Mouse (Mus musculus) kidney, embryonic 15.5 days (tissue): ENCODE measurements around the gene Cd1d1. TPM values are rescaled to one million over a fixed set of nuclear protein-coding genes. Genes with fewer than 3 reads are reported as not detected.

Experiments
- ATAC-seq: fragments of 200-750 bp; cut with Nextera tagmentation; replicated peaks from 2 replicates; pipeline ENCODE4 v1.8.0; 2017; ENCODE audit warnings: moderate TSS enrichment; ENCODE audit not compliant: low FRiP score
- H3K27ac ChIP-seq: fragments of 300-500 bp; sonication (generic); 2 replicates; pipeline ENCODE4 v1.5.1; 2015; ENCODE audit warnings: mild to moderate bottlenecking, inconsistent platforms
- H3K27me3 ChIP-seq: fragments of 300-500 bp; sonication (generic); 2 replicates; pipeline ENCODE4 v1.6.1; 2015; ENCODE audit warnings: inconsistent platforms
- H3K36me3 ChIP-seq: fragments of 300-500 bp; sonication (generic); 2 replicates; pipeline ENCODE4 v1.6.1; 2015; ENCODE audit warnings: inconsistent platforms
- H3K4me1 ChIP-seq: fragments of 300-500 bp; sonication (generic); 2 replicates; pipeline ENCODE4 v1.6.1; 2015; ENCODE audit warnings: inconsistent platforms
- H3K4me2 ChIP-seq: fragments of 300-500 bp; sonication (generic); 2 replicates; pipeline ENCODE4 v1.6.1; 2015; ENCODE audit warnings: moderate library complexity, mild to moderate bottlenecking, inconsistent platforms
- H3K4me3 ChIP-seq: fragments of 300-500 bp; sonication (generic); replicated peaks from 2 replicates; pipeline ENCODE4 v1.5.1; 2015; ENCODE audit warnings: mild to moderate bottlenecking, inconsistent platforms
- H3K9ac ChIP-seq: fragments of 300-500 bp; sonication (generic); 2 replicates; pipeline ENCODE4 v1.6.1; 2015; ENCODE audit warnings: mild to moderate bottlenecking, inconsistent platforms
- H3K9me3 ChIP-seq: fragments of 300-500 bp; sonication (generic); replicated peaks from 2 replicates; pipeline ENCODE4 v1.6.1; 2016; ENCODE audit warnings: inconsistent platforms
- WGBS: fragments of 180-500 bp; shearing (Covaris S2); methylation state at CpG from one replicate; pipeline ENCODE4 v1.1.7; 2015; ENCODE audit warnings: mixed read lengths; 5-methylcytosine and 5-hydroxymethylcytosine counted together
- polyA plus RNA-seq: library from polyadenylated mRNA; unstranded; fragments of >200 nt; fragmentation: Nextera tagmentation; extraction: Ambion mirVana; gene quantifications from 2 replicates; pipeline ENCODE4 v1.2.1, GENCODE M21; 2015

The Cd1d1 gene
- polyA plus RNA-seq, 1 experiment from 2014 or later, result 31.9 TPM

- H3K4me2 ChIP-seq, result no peak overlapping the region
- ATAC-seq, result no peak
- H3K9me3 ChIP-seq, result no peaks in the 10 kb centered on the region
- H3K9ac ChIP-seq, result no peak overlapping the region
- no peaks in the 10 kb centered on the region for H3K4me1 ChIP-seq
- no peaks in the 10 kb centered on the region for H3K36me3 ChIP-seq
- WGBS, result 84% methylated on average over 17 of the region's 17 CpGs
- H3K4me3 ChIP-seq, result no peak overlapping the region
- no peaks in the 10 kb centered on the region for H3K27me3 ChIP-seq
- H3K27ac ChIP-seq, result no peak overlapping the region
Observed at GRCm38 (mm10) chr3:86960656-86961394, 38.4 kb downstream of the Cd1d1 start.

GRCm38 (mm10) chr3:86959088-86959487 is 40.2 kb downstream of the Cd1d1 start:
- H3K27me3 ChIP-seq, result no peaks in the 10 kb centered on the region
- 85% methylated on average over 7 of the region's 7 CpGs for WGBS
- H3K4me3 ChIP-seq, result no peak overlapping the region
- no peaks in the 10 kb centered on the region for H3K36me3 ChIP-seq
- H3K9me3 ChIP-seq, result no peaks in the 10 kb centered on the region
- no peak overlapping the region for H3K4me2 ChIP-seq
- H3K9ac ChIP-seq, result no peak overlapping the region
- ATAC-seq, result no peak
- H3K27ac ChIP-seq, result no peak overlapping the region
- peaks cover 3% of the 10 kb centered on the region; the same call in 1 of the 2 replicates for H3K4me1 ChIP-seq

DNA sequence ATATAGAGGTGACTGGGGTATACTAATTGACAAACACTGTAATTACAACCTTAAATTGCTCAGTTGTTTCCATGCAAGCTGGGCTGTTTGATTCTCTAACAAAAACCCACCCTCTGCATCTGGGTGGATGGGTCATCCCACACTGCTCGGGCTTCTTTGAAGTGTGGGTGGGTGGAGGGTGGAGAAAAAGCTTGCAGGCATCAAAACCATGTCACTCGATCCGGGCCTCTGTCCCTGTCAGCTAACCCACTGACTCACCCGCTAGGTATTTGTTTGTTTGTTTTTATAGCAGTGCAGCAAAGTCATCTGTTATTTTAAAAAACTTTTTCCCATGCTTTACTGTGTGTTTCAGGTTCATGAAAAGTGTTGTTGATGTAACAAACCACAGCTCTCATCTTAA is 43.9 kb downstream of the Cd1d1 start:
- no peaks in the 10 kb centered on the region for H3K27me3 ChIP-seq
- H3K4me2 ChIP-seq, result no peak overlapping the region
- no peak for ATAC-seq

GRCm38 (mm10) chr3:86954521-86954920 is 44.7 kb downstream of the Cd1d1 start:
- Histone ChIP-seq H3K4me3 (no peak overlapping the region), H3K9ac (no peak overlapping the region), H3K27me3 (no peaks in the 10 kb centered on the region), H3K4me1 (peaks cover 3% of the 10 kb centered on the region; the same call in 1 of the 2 replicates), H3K27ac (no peak overlapping the region), H3K36me3 (no peaks in the 10 kb centered on the region), H3K9me3 (no peaks in the 10 kb centered on the region), H3K4me2 (no peak overlapping the region)
- peak; percentile 33; the same call in 1 of the 2 replicates for ATAC-seq
- 11% methylated on average over 1 of the region's 1 CpGs for WGBS

More for the DNA sequence above, 43.9 kb downstream of the Cd1d1 start:
- no peak overlapping the region for H3K9ac ChIP-seq
- no peak overlapping the region for H3K4me3 ChIP-seq
- H3K9me3 ChIP-seq, result no peaks in the 10 kb centered on the region
- peaks cover 3% of the 10 kb centered on the region; the same call in 1 of the 2 replicates for H3K4me1 ChIP-seq
- no peaks in the 10 kb centered on the region for H3K36me3 ChIP-seq
- 10% methylated on average over 4 of the region's 4 CpGs for WGBS
- H3K27ac ChIP-seq, result no peak overlapping the region

GRCm38 (mm10) chr3:86953819-86954218 is 45.4 kb downstream of the Cd1d1 start:
- Histone ChIP-seq H3K9me3 (no peaks in the 10 kb centered on the region), H3K4me3 (no peak overlapping the region), H3K27me3 (no peaks in the 10 kb centered on the region), H3K9ac (no peak overlapping the region), H3K27ac (no peak overlapping the region), H3K4me2 (no peak overlapping the region), H3K36me3 (no peaks in the 10 kb centered on the region), H3K4me1 (peaks cover 3% of the 10 kb centered on the region; the same call in 1 of the 2 replicates)
- WGBS, result 90% methylated on average over 4 of the region's 4 CpGs
- ATAC-seq, result no peak

DNA sequence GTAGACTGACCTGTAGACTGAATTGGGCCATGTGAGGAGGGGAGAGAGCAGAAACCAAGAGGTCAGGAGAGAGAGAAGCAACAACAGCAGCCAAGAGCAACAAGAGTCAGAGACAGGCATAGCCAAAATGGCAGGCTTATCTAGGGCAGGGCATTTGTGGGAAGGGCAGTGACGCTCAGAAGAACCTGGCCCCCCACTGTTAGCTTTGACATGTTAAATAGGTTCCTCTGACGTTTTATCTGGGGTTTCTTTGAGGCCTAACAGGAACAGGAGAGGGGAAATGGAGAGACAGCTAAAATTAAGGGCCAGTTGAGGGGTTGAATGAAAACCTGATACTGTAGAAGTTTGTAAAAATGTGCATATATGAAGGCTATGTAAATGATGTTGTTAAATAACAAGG is 48.6 kb downstream of the Cd1d1 start:
- Histone ChIP-seq H3K36me3 (no peaks in the 10 kb centered on the region), H3K4me1 (peaks cover 3% of the 10 kb centered on the region; the same call in 1 of the 2 replicates), H3K4me2 (no peak overlapping the region), H3K27ac (no peak overlapping the region), H3K9me3 (no peaks in the 10 kb centered on the region), H3K9ac (no peak overlapping the region), H3K4me3 (no peak overlapping the region), H3K27me3 (no peaks in the 10 kb centered on the region)
- ATAC-seq, result no peak
- 43% methylated on average over 2 of the region's 2 CpGs for WGBS

Other genes starting within 250 kb of the Cd1d1 start
- 3.4 and 3.8 TPM in 2 replicates for gene Dclk2, start 78.6 kb downstream of the Cd1d1 start, polyA plus RNA-seq
- 17.2 and 18.5 TPM in 2 replicates for gene Kirrel, start 175.3 kb upstream of the Cd1d1 start, polyA plus RNA-seq